Mouse (Mus musculus) thymus, postnatal 25 days (tissue): Measurements from ENCODE around the gene Tnfrsf25.

ENCODE experiments used
- DNase-seq: peaks from one replicate; pipeline ENCODE4 v3.0.0; 2022

Tnfrsf25 gene

GRCm38 (mm10) chr4:152125161-152126025 lies 9.7 kb downstream of the Tnfrsf25 start:
- DNase-seq: no peak

DNA sequence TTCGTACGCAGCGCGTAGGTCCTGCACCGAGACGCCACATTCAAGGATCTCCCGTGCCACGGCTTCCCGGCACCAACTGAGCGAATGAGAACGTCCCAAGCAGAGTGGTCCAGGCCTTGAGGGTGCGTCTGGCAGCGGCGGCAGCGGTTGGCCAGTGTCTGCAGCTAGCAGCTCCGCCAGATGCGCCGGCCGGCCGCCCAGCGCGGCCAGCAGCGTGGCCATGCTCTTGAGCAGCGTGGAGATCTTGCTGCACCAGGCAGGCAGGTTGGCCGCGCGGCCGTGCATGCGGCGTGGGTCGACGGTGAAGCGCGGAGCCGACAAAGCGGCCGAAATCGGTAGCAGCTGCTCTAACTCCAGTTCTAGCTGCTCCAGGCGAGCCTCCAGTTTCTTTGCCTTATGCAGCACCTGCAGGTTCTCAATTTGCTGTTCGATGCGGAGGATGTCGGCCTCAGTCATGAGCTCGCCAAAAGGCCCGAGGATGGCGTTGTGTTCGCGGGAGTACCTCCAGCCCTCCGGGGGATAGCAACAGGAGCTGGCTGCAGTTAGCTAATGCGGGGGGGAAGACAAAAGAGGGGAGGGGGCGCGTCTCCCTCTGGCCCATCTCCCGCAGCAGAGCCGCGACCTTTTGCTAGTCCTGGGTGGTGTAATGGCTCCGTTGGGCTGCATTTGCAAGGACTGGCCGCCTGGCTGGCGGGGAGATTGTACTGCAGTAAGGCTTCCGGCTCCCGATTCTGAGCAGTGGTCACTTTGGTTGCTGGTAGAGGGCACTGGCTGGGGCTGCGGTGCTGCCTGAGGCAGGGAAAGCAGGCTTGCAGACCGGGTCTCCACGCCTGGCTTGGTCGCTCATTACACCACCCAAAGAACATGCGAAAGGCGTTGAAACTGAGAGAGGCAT lies 10.5 kb downstream of the Tnfrsf25 start:
- no peak for DNase-seq

- DNase-seq: no peak
These were observed 12.2 kb downstream of the Tnfrsf25 start for GRCm38 (mm10) chr4:152127884-152128283.

GRCm38 (mm10) chr4:152128784-152129183 lies 13.1 kb downstream of the Tnfrsf25 start:
- DNase-seq: no peak

GRCm38 (mm10) chr4:152129395-152129930 lies 13.7 kb downstream of the Tnfrsf25 start:
- DNase-seq: no peak

DNA sequence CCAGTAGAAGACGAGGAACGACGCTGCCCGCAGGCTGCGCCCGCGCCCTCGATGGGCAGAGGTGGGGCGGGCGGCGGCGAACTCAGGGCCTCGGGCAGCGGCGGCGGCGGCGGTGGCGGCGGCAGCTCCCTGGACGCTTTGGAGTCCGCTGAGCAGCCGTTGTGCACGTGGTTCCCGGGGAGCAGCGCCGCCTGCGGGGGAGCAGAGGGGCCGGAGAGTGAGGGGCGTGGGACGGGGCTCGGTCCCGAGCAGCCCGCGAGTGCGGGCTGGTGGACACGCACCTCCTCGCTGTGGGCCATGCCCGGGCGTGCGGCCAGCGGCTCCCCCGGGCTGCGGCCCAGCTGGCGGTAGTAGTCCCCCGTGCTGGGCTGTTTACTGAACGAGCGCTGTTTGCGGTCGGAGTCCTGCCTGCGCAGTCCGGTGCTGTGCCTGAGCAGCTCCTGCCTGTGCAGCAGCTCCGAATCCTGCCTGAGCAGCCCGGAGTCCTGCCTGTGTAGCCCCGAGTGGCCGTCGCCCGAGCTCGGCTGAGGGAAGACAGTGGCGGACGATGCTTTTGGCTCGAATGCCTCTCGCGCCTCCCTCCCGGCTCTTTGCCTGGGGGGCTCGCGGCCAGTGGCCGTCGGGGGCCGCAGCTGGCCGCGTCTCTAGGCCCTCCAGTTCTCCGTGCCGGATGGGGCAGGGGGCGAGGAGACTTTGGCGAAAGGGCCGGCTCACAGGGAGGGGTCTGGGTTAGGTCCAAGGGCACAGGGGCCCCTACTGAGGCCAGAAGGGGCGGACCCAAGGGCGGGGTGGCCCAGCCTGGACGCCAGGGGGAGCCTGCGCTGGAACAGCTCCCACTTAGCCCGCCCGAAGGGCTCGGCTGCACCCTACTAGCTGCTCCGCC lies 15.3 kb downstream of the Tnfrsf25 start:
- DNase-seq: no peak

- DNase-seq: no peak
These were observed 16.4 kb downstream of the Tnfrsf25 start for GRCm38 (mm10) chr4:152131809-152132771.

- no peak for DNase-seq
These were observed 17.0 kb downstream of the Tnfrsf25 start for GRCm38 (mm10) chr4:152132772-152133169.

GRCm38 (mm10) chr4:152133213-152133612 lies 17.5 kb downstream of the Tnfrsf25 start:
- no peak for DNase-seq

GRCm38 (mm10) chr4:152134507-152134906 lies 18.8 kb downstream of the Tnfrsf25 start:
- peak; percentile 76 for DNase-seq

DNA sequence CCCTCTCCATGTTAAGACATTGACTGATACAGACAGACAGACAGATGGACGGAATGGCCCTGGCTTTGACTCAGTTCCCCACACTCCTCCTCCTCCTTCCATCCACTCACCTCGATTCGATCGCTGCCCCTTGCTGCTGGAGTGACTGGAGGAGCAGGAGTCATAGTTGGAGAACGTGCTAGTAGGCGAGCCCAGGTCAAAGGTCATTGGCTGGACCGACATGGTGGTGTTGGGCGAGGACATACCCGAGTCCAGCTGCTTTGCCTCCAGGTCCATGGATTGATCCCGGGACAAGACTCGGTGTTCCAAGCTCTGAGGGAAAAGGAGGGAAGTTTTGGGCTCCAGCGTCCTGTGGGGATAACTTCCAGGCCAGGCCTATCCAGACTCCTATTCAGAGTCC lies 19.6 kb downstream of the Tnfrsf25 start:
- DNase-seq: no peak

GRCm38 (mm10) chr4:152136112-152136875 lies 20.6 kb downstream of the Tnfrsf25 start:
- no peak for DNase-seq

- DNase-seq: no peak
These were observed 21.1 kb downstream of the Tnfrsf25 start for GRCm38 (mm10) chr4:152136876-152137250.

GRCm38 (mm10) chr4:152138497-152139260 lies 22.9 kb downstream of the Tnfrsf25 start:
- DNase-seq: peak; percentile 81

DNA sequence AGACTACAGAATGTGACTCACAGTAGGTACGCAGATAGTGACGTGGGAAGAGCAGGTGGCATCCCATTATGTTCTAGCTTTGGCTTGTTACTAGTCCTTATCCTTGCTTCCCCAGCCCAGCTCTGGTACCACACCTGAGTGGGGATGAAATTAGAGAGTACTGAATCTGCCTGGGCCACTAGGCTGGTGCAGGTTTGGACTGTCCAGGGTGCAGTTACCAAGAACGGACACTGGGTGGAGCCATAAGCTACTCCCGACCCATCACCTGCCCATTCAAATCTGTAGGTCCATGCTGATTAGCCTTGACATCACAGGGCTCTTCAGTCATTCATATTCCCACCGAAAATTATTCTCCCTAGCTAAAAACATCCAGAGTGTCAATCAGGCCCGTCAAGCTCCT lies 24.7 kb downstream of the Tnfrsf25 start:
- peak; percentile 56 for DNase-seq

GRCm38 (mm10) chr4:152141521-152142135 lies 25.9 kb downstream of the Tnfrsf25 start:
- DNase-seq: no peak

GRCm38 (mm10) chr4:152143632-152144031 lies 27.9 kb downstream of the Tnfrsf25 start:
- no peak for DNase-seq

GRCm38 (mm10) chr4:152145473-152145872 lies 29.7 kb downstream of the Tnfrsf25 start:
- no peak for DNase-seq
